Mouse (Mus musculus) intestine, embryonic 16.5 days (tissue): ENCODE results near the gene Casp3. TPM values are rescaled to one million over a fixed set of nuclear protein-coding genes. Genes with fewer than 3 reads are reported as not detected.

Source experiments
- ATAC-seq: fragments of 200-750 bp; cut with Nextera tagmentation; 2 replicates; pipeline ENCODE4 v1.8.0; 2017; ENCODE audit warnings: moderate TSS enrichment, moderate library complexity
- H3K27ac ChIP-seq: fragments of 300-500 bp; sonication (generic); 2 replicates; pipeline ENCODE4 v1.5.1; 2014; ENCODE audit warnings: mild to moderate bottlenecking, low read length
- H3K27me3 ChIP-seq: fragments of 300-500 bp; sonication (generic); replicated peaks from 2 replicates; pipeline ENCODE4 v1.6.1; 2014; ENCODE audit warnings: low read length, control low read depth, mixed read lengths; ENCODE audit not compliant: control insufficient read depth, insufficient read depth
- H3K36me3 ChIP-seq: fragments of 300-500 bp; sonication (generic); 2 replicates; pipeline ENCODE4 v1.6.1; 2014; ENCODE audit warnings: low read length, control low read depth; ENCODE audit not compliant: control insufficient read depth, insufficient read depth
- H3K4me1 ChIP-seq: fragments of 300-500 bp; sonication (generic); 2 replicates; pipeline ENCODE4 v1.6.1; 2014; ENCODE audit warnings: low read length, control low read depth, mixed read lengths; ENCODE audit not compliant: control insufficient read depth, insufficient read depth
- H3K4me2 ChIP-seq: fragments of 300-500 bp; sonication (generic); 2 replicates; pipeline ENCODE4 v1.6.1; 2014; ENCODE audit warnings: low read depth, low read length, control low read depth
- H3K4me3 ChIP-seq: fragments of 300-500 bp; sonication (generic); 2 replicates; pipeline ENCODE4 v1.5.1; 2014; ENCODE audit warnings: mild to moderate bottlenecking, low read length
- H3K9ac ChIP-seq: fragments of 300-500 bp; sonication (generic); 2 replicates; pipeline ENCODE4 v1.6.1; 2014; ENCODE audit warnings: low read depth, low read length
- H3K9me3 ChIP-seq: fragments of 300-500 bp; sonication (generic); 2 replicates; pipeline ENCODE4 v1.6.1; 2016; ENCODE audit warnings: low read length, control low read depth; ENCODE audit not compliant: control insufficient read depth
- WGBS: fragments of 180-500 bp; shearing (Covaris S2); extraction: QIAGEN DNeasy Blood & Tissue Kit; methylation state at CpG from one replicate; pipeline ENCODE4 v1.1.7; 2014; 5-methylcytosine and 5-hydroxymethylcytosine counted together
- polyA plus RNA-seq: library from polyadenylated mRNA; unstranded; fragments of >200 nt; fragmentation: Nextera tagmentation; extraction: Ambion mirVana; gene quantifications from 2 replicates; pipeline ENCODE4 v1.2.1, GENCODE M21; 2015

Casp3 gene
- polyA plus RNA-seq, 1 experiment from 2014 or later: 59.6 TPM

DNA sequence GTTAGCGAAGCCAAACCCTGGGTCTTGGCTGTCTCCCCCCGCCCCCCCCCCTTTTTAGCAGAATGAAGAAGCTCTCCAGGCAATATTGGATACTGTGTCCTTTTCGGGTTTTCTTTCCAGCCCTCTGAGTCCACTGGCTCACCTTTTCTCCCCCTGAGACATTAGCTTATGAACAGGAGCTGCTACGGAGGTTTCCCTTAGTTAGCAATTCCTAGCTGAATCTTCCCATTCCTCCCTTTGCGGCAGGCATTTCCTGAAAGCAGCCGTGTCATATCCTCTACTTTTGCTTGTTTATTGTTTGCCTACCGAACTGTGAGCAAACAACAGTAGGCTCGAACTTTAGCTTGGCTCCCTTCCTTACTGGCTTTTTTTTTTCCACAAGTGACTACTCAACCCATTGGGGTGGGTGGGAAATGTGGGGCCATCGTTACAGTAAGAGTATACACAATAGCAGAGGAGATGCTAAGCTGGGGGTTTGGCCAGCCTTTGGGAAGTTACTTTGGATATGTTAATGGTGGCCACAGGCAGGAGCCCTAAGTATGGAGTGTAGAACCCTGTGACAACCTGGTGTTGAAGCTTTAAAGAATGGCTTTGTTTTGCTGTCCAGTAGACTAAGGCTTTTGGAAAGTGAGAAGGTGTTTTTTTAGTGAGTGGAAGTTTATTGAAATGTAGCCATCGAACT, 1.7 kb downstream of the Casp3 start:
- H3K27me3 ChIP-seq: no peaks in the 10 kb centered on the region
- no peaks in the 10 kb centered on the region for H3K36me3 ChIP-seq
- WGBS: 9% methylated on average over 10 of the region's 10 CpGs
- no peak overlapping the region for H3K27ac ChIP-seq
- H3K4me1 ChIP-seq: peaks cover 10% of the 10 kb centered on the region; the same call in 1 of the 2 replicates
- H3K4me3 ChIP-seq: peak overlapping the region; percentile 87
- H3K4me2 ChIP-seq: peak overlapping the region; percentile 95
- no peaks in the 10 kb centered on the region for H3K9me3 ChIP-seq
- peak overlapping the region; percentile 85 for H3K9ac ChIP-seq
- no peak for ATAC-seq

DNA sequence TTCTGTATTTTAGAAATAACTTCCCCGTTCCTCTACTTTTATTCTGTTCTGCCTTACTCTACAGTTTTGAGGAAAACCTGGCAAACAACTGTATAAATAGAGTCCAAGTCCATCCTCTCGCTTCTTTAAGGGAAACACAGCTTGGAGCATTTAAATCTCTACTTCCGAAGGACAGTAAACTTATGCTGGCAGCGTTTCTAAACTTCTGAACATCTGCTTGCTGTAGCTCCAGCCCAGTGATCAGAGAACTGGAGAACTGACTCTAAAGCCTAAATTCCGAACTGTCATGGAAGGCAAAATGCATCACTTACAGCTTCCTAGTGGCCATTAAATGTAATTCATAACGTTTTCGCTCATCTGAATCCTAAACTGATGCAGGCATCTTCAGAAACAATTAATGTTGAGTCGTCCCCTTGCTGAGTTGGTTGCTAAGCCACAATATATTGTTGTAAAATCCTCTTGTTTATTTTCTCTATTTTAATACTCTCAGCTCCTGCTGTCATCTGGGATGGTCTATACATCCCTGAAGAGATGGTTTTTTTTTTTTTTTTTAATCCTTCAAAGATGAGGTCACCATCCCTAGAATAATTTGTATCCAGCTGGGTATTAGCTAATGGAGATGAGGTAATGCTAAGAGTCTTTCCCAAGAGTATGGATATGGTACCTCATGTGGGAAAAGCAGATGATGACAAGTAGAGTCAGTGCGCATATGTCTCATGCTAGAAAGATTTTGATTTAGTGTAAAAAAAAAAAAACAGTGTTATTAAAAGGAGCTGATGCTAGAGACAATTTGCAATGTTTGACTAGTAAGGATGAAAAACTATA, 5.6 kb downstream of the Casp3 start:
- no peak overlapping the region for H3K27ac ChIP-seq
- H3K36me3 ChIP-seq: no peaks in the 10 kb centered on the region
- H3K4me3 ChIP-seq: no peak overlapping the region
- ATAC-seq: no peak
- H3K9ac ChIP-seq: no peak overlapping the region
- H3K4me2 ChIP-seq: no peak overlapping the region
- no peaks in the 10 kb centered on the region for H3K9me3 ChIP-seq
- 60% methylated on average over 9 of the region's 9 CpGs for WGBS
- H3K4me1 ChIP-seq: peaks cover 5% of the 10 kb centered on the region; the same call in 1 of the 2 replicates
- no peaks in the 10 kb centered on the region for H3K27me3 ChIP-seq

DNA sequence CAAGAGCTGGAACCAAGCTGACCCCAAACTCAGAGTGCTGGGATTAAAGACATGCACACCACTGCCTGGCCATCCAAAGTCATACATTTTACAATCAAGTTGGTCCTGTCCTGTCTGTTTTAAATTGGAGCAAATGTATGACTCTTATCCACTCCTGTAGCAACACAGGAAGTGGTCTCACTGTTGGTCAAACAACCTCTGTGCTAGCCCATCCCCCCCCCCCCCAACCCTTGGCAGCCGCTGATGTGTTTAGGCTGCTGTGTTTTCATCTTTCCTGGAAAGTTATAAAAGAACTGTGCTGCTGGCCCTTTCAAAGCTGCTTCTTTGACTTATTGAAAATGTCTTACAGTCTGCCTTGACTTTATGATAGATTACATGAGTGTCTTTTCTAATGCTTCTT, 8.1 kb downstream of the Casp3 start:
- Histone ChIP-seq H3K27me3 (no peaks in the 10 kb centered on the region), H3K4me1 (no peaks in the 10 kb centered on the region), H3K4me2 (no peak overlapping the region), H3K4me3 (no peak overlapping the region), H3K9ac (no peak overlapping the region), H3K9me3 (no peaks in the 10 kb centered on the region), H3K36me3 (no peaks in the 10 kb centered on the region), H3K27ac (no peak overlapping the region)
- 33% methylated on average over 1 of the region's 1 CpGs for WGBS
- ATAC-seq: no peak

DNA sequence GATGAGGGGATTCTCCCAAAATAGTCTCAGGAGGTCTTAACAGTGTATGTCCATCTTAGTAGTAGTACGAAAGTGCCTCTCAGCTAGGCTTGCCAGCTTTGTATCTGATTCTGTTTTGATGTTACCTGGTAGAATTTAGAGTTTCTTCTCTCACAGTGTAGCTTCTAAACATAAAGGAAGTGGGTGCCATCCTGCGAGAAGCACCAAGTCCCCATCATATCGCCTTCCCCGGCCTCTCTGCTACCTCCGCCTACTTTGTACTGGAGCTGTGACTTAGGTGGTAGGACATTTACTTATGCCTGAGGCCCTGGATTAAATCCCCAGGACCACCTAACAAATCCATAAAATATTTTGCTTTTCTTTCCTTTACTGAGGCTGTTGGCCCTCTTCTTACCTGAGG, 9.6 kb downstream of the Casp3 start:
- no peaks in the 10 kb centered on the region for H3K36me3 ChIP-seq
- no peak overlapping the region for H3K4me2 ChIP-seq
- H3K9me3 ChIP-seq: no peaks in the 10 kb centered on the region
- H3K27me3 ChIP-seq: no peaks in the 10 kb centered on the region
- no peak overlapping the region for H3K27ac ChIP-seq
- no peaks in the 10 kb centered on the region for H3K4me1 ChIP-seq
- no peak overlapping the region for H3K4me3 ChIP-seq
- no peak overlapping the region for H3K9ac ChIP-seq
- 96% methylated on average over 5 of the region's 5 CpGs for WGBS
- ATAC-seq: no peak

DNA sequence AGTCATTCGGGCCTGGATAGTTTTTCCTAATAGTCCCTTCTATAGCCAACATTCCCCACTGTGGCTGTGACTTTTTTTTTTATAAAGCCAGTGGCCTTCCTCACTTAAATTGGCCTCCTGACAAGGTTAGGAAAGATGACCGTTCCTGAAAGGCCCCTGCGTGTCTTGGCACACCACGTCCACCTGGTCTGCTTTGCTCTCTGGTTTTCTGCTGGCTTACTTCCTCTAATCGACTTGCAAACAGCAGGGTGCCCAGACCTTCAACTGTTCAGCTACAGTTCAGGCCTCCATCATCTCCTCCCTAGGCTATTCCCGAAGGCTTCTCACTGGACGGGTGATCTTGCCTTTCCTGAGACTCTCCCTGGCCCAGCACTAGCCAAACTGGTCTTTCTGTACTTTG, 10.8 kb downstream of the Casp3 start:
- Histone ChIP-seq H3K36me3 (no peaks in the 10 kb centered on the region), H3K9ac (no peak overlapping the region), H3K9me3 (no peaks in the 10 kb centered on the region), H3K4me2 (no peak overlapping the region), H3K27me3 (no peaks in the 10 kb centered on the region), H3K4me1 (no peaks in the 10 kb centered on the region), H3K4me3 (no peak overlapping the region), H3K27ac (no peak overlapping the region)
- ATAC-seq: no peak
- WGBS: 83% methylated on average over 7 of the region's 7 CpGs

DNA sequence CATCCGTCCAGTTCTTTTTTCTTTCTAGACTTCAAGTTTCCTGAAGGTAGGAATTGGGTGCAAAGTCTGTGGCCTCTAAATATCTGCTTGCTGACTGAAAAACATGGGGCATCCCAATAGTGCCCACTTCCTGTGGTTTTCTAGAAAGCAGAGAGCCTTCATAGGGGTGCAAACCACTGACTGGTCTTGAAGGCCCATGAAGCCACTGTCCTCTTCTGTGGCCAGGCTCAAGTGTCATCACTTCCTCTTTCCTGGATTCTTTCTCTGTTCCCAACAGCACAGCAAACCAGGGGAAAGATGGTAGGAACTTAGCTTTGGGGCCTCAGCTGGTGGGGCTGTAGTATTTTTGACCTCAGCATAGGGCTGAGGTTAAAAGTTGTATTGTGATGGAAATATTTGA, 11.6 kb downstream of the Casp3 start:
- Histone ChIP-seq H3K4me1 (no peaks in the 10 kb centered on the region), H3K27ac (no peak overlapping the region), H3K4me2 (no peak overlapping the region), H3K9ac (no peak overlapping the region), H3K9me3 (no peaks in the 10 kb centered on the region), H3K27me3 (no peaks in the 10 kb centered on the region), H3K4me3 (no peak overlapping the region), H3K36me3 (no peaks in the 10 kb centered on the region)
- WGBS: 88% methylated on average over 1 of the region's 1 CpGs
- ATAC-seq: no peak

DNA sequence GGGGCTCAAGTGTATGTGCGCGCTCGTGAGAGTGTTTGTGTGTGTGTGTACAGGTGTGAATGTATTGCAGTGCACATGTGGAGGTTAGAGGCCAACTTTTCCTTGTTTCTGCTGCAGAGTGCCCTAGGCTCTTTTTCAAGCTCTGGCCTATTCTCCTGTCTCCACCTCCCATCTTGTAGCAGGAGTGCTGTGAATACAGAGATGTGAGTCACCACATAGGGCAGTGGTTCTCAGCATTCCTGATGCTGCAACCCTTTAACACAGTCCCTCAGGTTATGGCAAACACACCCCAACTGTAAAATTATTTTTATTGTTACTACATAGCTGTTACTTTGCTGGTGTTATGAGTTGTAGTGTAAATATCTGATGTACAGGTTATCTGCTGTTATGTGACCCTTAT, 13.3 kb downstream of the Casp3 start:
- no peaks in the 10 kb centered on the region for H3K9me3 ChIP-seq
- H3K9ac ChIP-seq: no peak overlapping the region
- ATAC-seq: no peak
- no peaks in the 10 kb centered on the region for H3K27me3 ChIP-seq
- no peaks in the 10 kb centered on the region for H3K4me1 ChIP-seq
- H3K4me3 ChIP-seq: no peak overlapping the region
- H3K36me3 ChIP-seq: peaks cover 6% of the 10 kb centered on the region; the same call in 1 of the 2 replicates
- 89% methylated on average over 3 of the region's 3 CpGs for WGBS
- no peak overlapping the region for H3K27ac ChIP-seq
- no peak overlapping the region for H3K4me2 ChIP-seq

DNA sequence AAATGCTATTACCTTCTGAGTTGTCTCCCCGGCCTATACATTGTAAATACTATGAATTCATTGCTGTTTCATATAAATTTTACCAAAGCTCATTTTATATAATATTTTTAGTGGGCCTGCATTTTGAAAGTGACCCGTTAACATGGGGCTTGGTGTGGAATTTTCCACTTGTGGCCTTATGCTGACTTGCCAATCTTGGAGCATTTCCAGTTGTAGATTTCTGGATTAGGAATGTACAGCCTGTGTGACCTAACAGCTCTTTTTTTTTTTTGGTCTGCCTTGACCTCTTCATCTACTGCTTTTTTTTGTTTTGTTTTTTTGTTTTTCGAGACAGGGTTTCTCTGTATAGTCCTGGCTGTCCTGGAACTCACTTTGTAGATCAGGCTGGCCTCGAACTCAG, 13.8 kb downstream of the Casp3 start:
- no peaks in the 10 kb centered on the region for H3K9me3 ChIP-seq
- no peaks in the 10 kb centered on the region for H3K27me3 ChIP-seq
- H3K27ac ChIP-seq: no peak overlapping the region
- no peak overlapping the region for H3K9ac ChIP-seq
- H3K4me1 ChIP-seq: no peaks in the 10 kb centered on the region
- 92% methylated on average over 4 of the region's 4 CpGs for WGBS
- peaks cover 9% of the 10 kb centered on the region; the same call in 1 of the 2 replicates for H3K36me3 ChIP-seq
- H3K4me2 ChIP-seq: no peak overlapping the region
- no peak for ATAC-seq
- H3K4me3 ChIP-seq: no peak overlapping the region

DNA sequence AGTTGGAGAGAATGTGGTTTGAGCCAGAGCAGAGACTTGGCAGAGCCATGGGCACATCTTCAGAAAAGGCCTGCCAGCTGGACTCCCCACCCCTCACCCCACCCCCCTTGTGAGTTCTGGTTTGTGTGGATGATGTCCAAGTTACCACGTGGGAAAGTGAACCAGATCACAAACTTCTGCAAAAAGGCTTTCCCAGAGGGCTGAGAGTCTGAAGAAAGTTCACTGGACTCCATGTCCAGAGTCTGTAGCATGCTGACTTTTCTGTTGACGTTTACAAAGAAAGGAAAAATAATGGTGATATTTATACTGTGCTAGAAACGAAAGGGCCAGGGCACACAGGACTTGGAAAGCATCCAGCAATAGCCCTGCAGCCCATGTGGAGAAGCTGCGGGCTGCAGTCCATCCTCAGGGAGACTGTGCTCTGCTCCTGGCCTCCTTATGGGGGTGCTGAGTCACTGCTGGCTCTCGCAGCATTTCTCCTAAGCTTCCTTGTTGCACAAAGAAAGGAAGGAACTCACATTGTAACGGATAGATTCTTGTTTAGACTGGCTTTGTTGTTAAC, 22.0 kb downstream of the Casp3 start:
- no peak overlapping the region for H3K4me3 ChIP-seq
- H3K4me2 ChIP-seq: no peak overlapping the region
- H3K27me3 ChIP-seq: no peaks in the 10 kb centered on the region
- no peaks in the 10 kb centered on the region for H3K9me3 ChIP-seq
- H3K9ac ChIP-seq: no peak overlapping the region
- peaks cover 17% of the 10 kb centered on the region for H3K36me3 ChIP-seq
- peaks cover 4% of the 10 kb centered on the region for H3K4me1 ChIP-seq
- peak overlapping the region; percentile 28; the same call in 1 of the 2 replicates for H3K27ac ChIP-seq
- ATAC-seq: peak; percentile 85
- WGBS: 39% methylated on average over 6 of the region's 6 CpGs
